Mouse (Mus musculus): ENCODE measurements at regions not wholly inside any gene's neighbourhood (a gene's known extent, or its start where the extent isn't known, plus 50 kb on each side); places are given as distances from the start of the nearest gene placed in this dataset.
A peak's percentile ranks its signal among the peaks of the same experiment; 100 is the strongest.

GRCm38 (mm10) chr6:51119691-51120302 lies 312.7 kb upstream of the Nfe2l3 start:
- Histone ChIP-seq H3K4me3 (ENCODE audit: low read length) (no peak overlapping the region), H3K27ac (ENCODE audit: low read length) (no peak overlapping the region), H3K9ac (ENCODE audit: low read length) (no peak overlapping the region), H3K4me1 (ENCODE audit: control insufficient read depth, insufficient read depth, low read length) (peaks cover 7% of the 10 kb centered on the region), H3K9me3 (replicated peaks; ENCODE audit: control insufficient read depth, low read length) (no peaks in the 10 kb centered on the region), H3K4me2 (ENCODE audit: low read depth, low read length) (no peak overlapping the region), H3K36me3 (ENCODE audit: control insufficient read depth, insufficient read depth) (no peaks in the 10 kb centered on the region), H3K27me3 (ENCODE audit: control insufficient read depth, insufficient read depth, low read length) (no peaks in the 10 kb centered on the region)
- no peak for ATAC-seq (replicated peaks; ENCODE audit: extremely low read depth, insufficient read depth, low FRiP score)
- WGBS: 59% methylated on average over 12 of the region's 12 CpGs

DNA sequence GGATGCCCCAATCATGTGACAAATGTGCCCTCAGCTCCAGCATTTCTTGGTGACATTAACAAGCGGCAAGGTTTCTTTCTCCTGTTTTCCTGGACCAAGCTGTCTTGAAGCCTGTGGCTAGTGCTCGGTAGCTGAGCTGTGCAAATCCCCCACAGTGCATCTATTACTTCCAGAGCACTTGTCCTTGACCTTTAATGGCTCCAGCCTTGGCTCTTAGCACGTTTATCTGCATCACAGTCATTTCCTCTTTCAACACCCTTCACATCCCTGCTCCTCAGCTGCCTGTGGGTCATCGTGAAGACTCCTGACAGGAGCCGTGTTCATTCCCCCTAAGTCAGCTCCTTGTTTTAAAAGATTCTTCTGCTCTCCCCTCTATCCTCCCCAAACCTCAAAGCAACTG lies 309.5 kb upstream of the Nfe2l3 start:
- ATAC-seq (replicated peaks; ENCODE audit: extremely low read depth, insufficient read depth, low FRiP score): no peak
- no peaks in the 10 kb centered on the region for H3K9me3 ChIP-seq (replicated peaks; ENCODE audit: control insufficient read depth, low read length)
- no peak overlapping the region for H3K4me2 ChIP-seq (ENCODE audit: low read depth, low read length)
- no peak overlapping the region for H3K4me3 ChIP-seq (ENCODE audit: low read length)
- WGBS: 28% methylated on average over 5 of the region's 5 CpGs
- H3K27ac ChIP-seq (ENCODE audit: low read length): no peak overlapping the region
- H3K36me3 ChIP-seq (ENCODE audit: control insufficient read depth, insufficient read depth): no peaks in the 10 kb centered on the region
- H3K27me3 ChIP-seq (ENCODE audit: control insufficient read depth, insufficient read depth, low read length): no peaks in the 10 kb centered on the region
- no peak overlapping the region for H3K9ac ChIP-seq (ENCODE audit: low read length)
- 0 out of 2 replicates have a peak, but pooled peaks cover 4% of the 10 kb centered on the region for H3K4me1 ChIP-seq (ENCODE audit: control insufficient read depth, insufficient read depth, low read length)

DNA sequence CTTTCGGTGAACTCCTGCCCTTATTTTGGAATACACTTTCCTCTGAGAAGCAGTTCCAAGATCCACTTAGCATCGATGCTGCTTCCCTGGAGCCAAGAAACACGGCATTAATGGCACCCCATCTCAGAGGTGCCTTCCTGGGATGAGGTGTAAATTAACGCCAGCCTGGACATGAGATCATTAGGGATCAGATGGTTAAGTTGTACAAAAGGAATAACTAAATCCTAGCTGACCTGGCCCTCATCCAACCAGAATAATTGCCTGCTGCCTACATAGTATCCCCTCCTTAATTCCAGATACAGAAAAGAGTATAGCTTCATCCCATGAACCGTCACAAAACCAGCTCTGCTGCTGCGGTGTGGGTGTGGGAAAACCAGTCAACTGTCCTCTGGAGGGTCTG lies 304.6 kb upstream of the Nfe2l3 start:
- no peak for ATAC-seq (replicated peaks; ENCODE audit: extremely low read depth, insufficient read depth, low FRiP score)
- Histone ChIP-seq H3K36me3 (ENCODE audit: control insufficient read depth, insufficient read depth) (no peaks in the 10 kb centered on the region), H3K9ac (ENCODE audit: low read length) (no peak overlapping the region), H3K4me2 (ENCODE audit: low read depth, low read length) (no peak overlapping the region), H3K27ac (ENCODE audit: low read length) (no peak overlapping the region), H3K27me3 (ENCODE audit: control insufficient read depth, insufficient read depth, low read length) (no peaks in the 10 kb centered on the region), H3K4me3 (ENCODE audit: low read length) (no peak overlapping the region), H3K4me1 (ENCODE audit: control insufficient read depth, insufficient read depth, low read length) (0 out of 2 replicates have a peak, but pooled peaks cover 5% of the 10 kb centered on the region), H3K9me3 (replicated peaks; ENCODE audit: control insufficient read depth, low read length) (no peaks in the 10 kb centered on the region)
- 81% methylated on average over 6 of the region's 6 CpGs for WGBS

DNA sequence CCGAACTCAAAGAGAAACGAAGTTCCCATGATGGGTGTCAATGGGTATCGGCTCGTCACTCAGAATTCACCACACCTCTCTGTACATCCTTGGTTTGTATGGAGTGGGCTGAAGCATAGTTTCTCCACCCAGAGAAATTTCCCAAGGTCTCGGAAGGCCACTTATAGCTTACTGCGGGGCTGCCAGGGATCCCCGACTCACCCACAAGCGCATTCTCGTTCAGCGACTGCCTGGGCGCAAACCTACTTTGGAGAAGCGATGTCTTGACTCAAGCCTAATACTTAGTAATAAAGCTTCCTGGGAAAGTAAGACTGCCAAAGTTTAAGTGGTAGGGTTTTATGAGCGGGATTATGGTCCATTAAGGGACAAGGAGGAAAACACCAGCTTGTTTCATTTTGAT lies 303.4 kb upstream of the Nfe2l3 start:
- Histone ChIP-seq H3K9ac (ENCODE audit: low read length) (no peak overlapping the region), H3K27me3 (ENCODE audit: control insufficient read depth, insufficient read depth, low read length) (no peaks in the 10 kb centered on the region), H3K4me2 (ENCODE audit: low read depth, low read length) (peak overlapping the region; percentile 60), H3K4me3 (ENCODE audit: low read length) (peak overlapping the region; percentile 46; the same call in 1 of the 2 replicates), H3K4me1 (ENCODE audit: control insufficient read depth, insufficient read depth, low read length) (0 out of 2 replicates have a peak, but pooled peaks cover 5% of the 10 kb centered on the region), H3K27ac (ENCODE audit: low read length) (no peak overlapping the region), H3K36me3 (ENCODE audit: control insufficient read depth, insufficient read depth) (no peaks in the 10 kb centered on the region), H3K9me3 (replicated peaks; ENCODE audit: control insufficient read depth, low read length) (no peaks in the 10 kb centered on the region)
- WGBS: 95% methylated on average over 13 of the region's 13 CpGs
- ATAC-seq (replicated peaks; ENCODE audit: extremely low read depth, insufficient read depth, low FRiP score): no peak

GRCm38 (mm10) chr6:51129591-51129990 lies 302.9 kb upstream of the Nfe2l3 start:
- 0 out of 2 replicates have a peak, but pooled peaks cover 5% of the 10 kb centered on the region for H3K4me1 ChIP-seq (ENCODE audit: control insufficient read depth, insufficient read depth, low read length)
- H3K9ac ChIP-seq (ENCODE audit: low read length): no peak overlapping the region
- no peaks in the 10 kb centered on the region for H3K36me3 ChIP-seq (ENCODE audit: control insufficient read depth, insufficient read depth)
- no peak for ATAC-seq (replicated peaks; ENCODE audit: extremely low read depth, insufficient read depth, low FRiP score)
- peak overlapping the region; percentile 46 for H3K4me3 ChIP-seq (ENCODE audit: low read length)
- H3K9me3 ChIP-seq (replicated peaks; ENCODE audit: control insufficient read depth, low read length): no peaks in the 10 kb centered on the region
- H3K4me2 ChIP-seq (ENCODE audit: low read depth, low read length): peak overlapping the region; percentile 60
- no peaks in the 10 kb centered on the region for H3K27me3 ChIP-seq (ENCODE audit: control insufficient read depth, insufficient read depth, low read length)
- H3K27ac ChIP-seq (ENCODE audit: low read length): no peak overlapping the region
- 55% methylated on average over 14 of the region's 14 CpGs for WGBS

- Histone ChIP-seq H3K9ac (ENCODE audit: low read length) (no peak overlapping the region), H3K4me1 (ENCODE audit: control insufficient read depth, insufficient read depth, low read length) (peaks cover 3% of the 10 kb centered on the region), H3K27ac (ENCODE audit: low read length) (no peak overlapping the region), H3K27me3 (ENCODE audit: control insufficient read depth, insufficient read depth, low read length) (no peaks in the 10 kb centered on the region), H3K9me3 (replicated peaks; ENCODE audit: control insufficient read depth, low read length) (no peaks in the 10 kb centered on the region), H3K36me3 (ENCODE audit: control insufficient read depth, insufficient read depth) (no peaks in the 10 kb centered on the region), H3K4me2 (ENCODE audit: low read depth, low read length) (peak overlapping the region; percentile 50), H3K4me3 (ENCODE audit: low read length) (peak overlapping the region; percentile 5; the same call in 1 of the 2 replicates)
- no peak for ATAC-seq (replicated peaks; ENCODE audit: extremely low read depth, insufficient read depth, low FRiP score)
- WGBS: 29% methylated on average over 11 of the region's 11 CpGs
Observed at GRCm38 (mm10) chr6:51144762-51145161, 287.7 kb upstream of the Nfe2l3 start.

DNA sequence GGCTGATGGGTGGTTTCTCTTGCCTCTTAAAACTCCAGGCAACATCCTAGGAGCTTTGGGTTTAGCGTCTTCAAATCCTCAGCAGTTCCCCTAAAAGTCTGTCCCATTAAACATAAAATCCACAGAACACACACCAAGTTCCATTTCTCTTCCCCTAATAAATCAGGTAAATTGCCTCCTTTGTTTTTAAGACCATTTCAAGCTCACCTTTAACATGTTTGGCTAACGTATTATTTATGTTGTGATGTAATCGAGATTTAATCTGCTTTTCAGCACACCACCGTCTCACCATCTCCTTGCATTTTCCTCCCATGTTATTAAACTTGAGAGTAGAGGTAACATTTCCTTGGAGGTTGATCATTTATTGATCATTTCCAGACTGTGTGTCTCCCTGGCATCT lies 286.6 kb upstream of the Nfe2l3 start:
- Histone ChIP-seq H3K4me2 (ENCODE audit: low read depth, low read length) (no peak overlapping the region), H3K27me3 (ENCODE audit: control insufficient read depth, insufficient read depth, low read length) (no peaks in the 10 kb centered on the region), H3K9me3 (replicated peaks; ENCODE audit: control insufficient read depth, low read length) (no peaks in the 10 kb centered on the region), H3K36me3 (ENCODE audit: control insufficient read depth, insufficient read depth) (no peaks in the 10 kb centered on the region), H3K4me3 (ENCODE audit: low read length) (no peak overlapping the region), H3K4me1 (ENCODE audit: control insufficient read depth, insufficient read depth, low read length) (peaks cover 3% of the 10 kb centered on the region), H3K27ac (ENCODE audit: low read length) (no peak overlapping the region), H3K9ac (ENCODE audit: low read length) (no peak overlapping the region)
- WGBS: 85% methylated on average over 4 of the region's 4 CpGs
- no peak for ATAC-seq (replicated peaks; ENCODE audit: extremely low read depth, insufficient read depth, low FRiP score)

GRCm38 (mm10) chr6:51148821-51149220 lies 283.6 kb upstream of the Nfe2l3 start:
- no peak overlapping the region for H3K27ac ChIP-seq (ENCODE audit: low read length)
- 85% methylated on average over 9 of the region's 9 CpGs for WGBS
- no peak overlapping the region for H3K4me3 ChIP-seq (ENCODE audit: low read length)
- no peak overlapping the region for H3K4me2 ChIP-seq (ENCODE audit: low read depth, low read length)
- peaks cover 3% of the 10 kb centered on the region for H3K4me1 ChIP-seq (ENCODE audit: control insufficient read depth, insufficient read depth, low read length)
- no peaks in the 10 kb centered on the region for H3K27me3 ChIP-seq (ENCODE audit: control insufficient read depth, insufficient read depth, low read length)
- H3K36me3 ChIP-seq (ENCODE audit: control insufficient read depth, insufficient read depth): no peaks in the 10 kb centered on the region
- H3K9ac ChIP-seq (ENCODE audit: low read length): no peak overlapping the region
- ATAC-seq (replicated peaks; ENCODE audit: extremely low read depth, insufficient read depth, low FRiP score): no peak
- no peaks in the 10 kb centered on the region for H3K9me3 ChIP-seq (replicated peaks; ENCODE audit: control insufficient read depth, low read length)

DNA sequence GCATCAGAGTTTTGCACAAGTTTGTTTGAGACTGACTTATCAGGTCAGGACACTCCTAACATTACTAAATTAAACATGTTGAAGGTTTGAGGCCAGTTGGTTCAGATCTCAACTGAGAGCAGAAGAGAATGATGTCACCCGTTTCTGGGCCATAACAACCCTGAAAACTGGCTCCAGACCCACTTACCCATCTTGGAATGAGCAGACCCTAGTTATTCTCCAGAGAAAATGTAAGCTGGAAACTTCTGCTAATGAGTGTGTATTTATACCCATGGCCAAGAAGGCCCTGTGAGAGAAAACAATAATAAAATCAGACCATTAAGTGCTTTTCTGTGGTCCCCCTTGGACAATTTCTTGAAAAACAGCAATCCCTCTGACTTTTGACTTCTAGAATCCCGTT lies 282.4 kb upstream of the Nfe2l3 start:
- 69% methylated on average over 2 of the region's 2 CpGs for WGBS
- Histone ChIP-seq H3K27ac (ENCODE audit: low read length) (no peak overlapping the region; the same call in 1 of the 2 replicates), H3K4me1 (ENCODE audit: control insufficient read depth, insufficient read depth, low read length) (no peaks in the 10 kb centered on the region; the same call in 1 of the 2 replicates), H3K4me3 (ENCODE audit: low read length) (no peak overlapping the region), H3K4me2 (ENCODE audit: low read depth, low read length) (no peak overlapping the region), H3K27me3 (ENCODE audit: control insufficient read depth, insufficient read depth, low read length) (no peaks in the 10 kb centered on the region), H3K9me3 (replicated peaks; ENCODE audit: control insufficient read depth, low read length) (no peaks in the 10 kb centered on the region), H3K9ac (ENCODE audit: low read length) (no peak overlapping the region), H3K36me3 (ENCODE audit: control insufficient read depth, insufficient read depth) (no peaks in the 10 kb centered on the region)
- ATAC-seq (replicated peaks; ENCODE audit: extremely low read depth, insufficient read depth, low FRiP score): no peak

Measured in heart, embryonic 16.5 days (tissue).